In genomic region chr5:115731001-115731731, GRCm38 (mm10) we compare ENCODE assay signal across 8 mouse cellular contexts. TPM values are rescaled to one million over a fixed set of nuclear protein-coding genes. Genes with fewer than 3 reads are reported as not detected.
A peak's percentile ranks its signal among the peaks of the same experiment; 100 is the strongest.
DNase-seq lines count a peak whose midpoint lies in the region; ATAC-seq lines count a peak whose summit lies in the region.

Bicdl1 (minus strand) TSS chr5:115731621.

- H3K4me3 ChIP-seq in midbrain, embryonic 10.5 days, result peak within 1 kb of the TSS; percentile 73

- H3K36me3 ChIP-seq in midbrain, embryonic 10.5 days, result no peaks in the 10 kb centered on the region

- under 1% methylated on average over 81 of the region's 83 CpGs for WGBS in midbrain, embryonic 10.5 days

- intact Hi-C loops in left cerebral cortex, postnatal 36 days (cut with DNase I), result loop anchor here (5.0 to 10.0 kb wide), 2 partner anchors 156 to 176 kb away; no protein-coding TSS in a partner anchor

- ATAC-seq in inflammation-experienced regulatory T-cells, adult 6 months, result peak; percentile 3

- peaks cover 32% of the 10 kb centered on the region for H3K27me3 ChIP-seq in midbrain, embryonic 10.5 days (ENCODE audit: low read depth, poor library complexity, severe bottlenecking)

- no peaks in the 10 kb centered on the region for H3K9me3 ChIP-seq in midbrain, embryonic 10.5 days (replicated peaks)

- H3K4me1 ChIP-seq in midbrain, embryonic 10.5 days, result peaks cover 19% of the 10 kb centered on the region

- peak; percentile 92 for DNase-seq in adrenal gland, adult 2 months
- DNase-seq in embryo, embryonic 10 days (ENCODE audit: low spot score), result peak; percentile 91
- peak; percentile 74 for DNase-seq in gastrocnemius, postnatal 25 days
- peak; percentile 54 to 62 for DNase-seq in left cerebral cortex, postnatal 36 days (ENCODE audit: low spot score in 2 of 2)
- peak; percentile 87 for DNase-seq in midbrain, embryonic 10.5 days (ENCODE audit: low spot score)
- DNase-seq in skeletal muscle tissue, adult 2 months (ENCODE audit: low read depth, low spot score), result peak; percentile 17
- no peak for DNase-seq in adipocyte (ENCODE audit: low spot score)

- H3K27ac ChIP-seq in midbrain, embryonic 10.5 days (replicated peaks), result peak within 1 kb of the TSS; percentile 79

RNA-seq across cellular contexts. Expression of gene Bicdl1, which starts in this region (rescaled TPM):
- total RNA-seq in adrenal gland, adult 2 months (2021), result 10 to 100 TPM in 1 of 2 experiments, 1 to 10 TPM in 1; 5.4 to 13.2 TPM
- polyA plus RNA-seq in adrenal gland, adult 2 months (2012; rRNA removed), result 23.7 and 25.3 TPM in 2 replicates
- 1 to 10 TPM; 2.1 to 3.2 TPM for total RNA-seq in gastrocnemius, postnatal 25 days (2021)
- polyA plus RNA-seq in inflammation-experienced regulatory T-cells, adult 6 months (2017; shearing (Covaris generic)), result 10 to 100 TPM in 2 of 3 experiments, 1 to 10 TPM in 1; 6.2 to 24.7 (median 20.6) TPM
- 100 to 1,000 TPM; 147 to 149 TPM for total RNA-seq in left cerebral cortex, postnatal 36 days (2021)
- 12.1 and 16.2 TPM in 2 replicates for polyA plus RNA-seq in midbrain, embryonic 10.5 days (2016; fragmentation: Nextera tagmentation; extraction: Ambion mirVana)

Comparison
In these comparisons a context has a peak if more than half of its experiments do, and no peak if none do; other contexts are left out.
1. RNA of gene Bicdl1 (total RNA-seq): 147 to 149 TPM in left cerebral cortex, postnatal 36 days; 5.4 to 13.2 TPM in adrenal gland, adult 2 months and 2.1 to 3.2 TPM in gastrocnemius, postnatal 25 days; every median in the first group is over 10 times any median in the second.